Mouse (Mus musculus) G1E-ER4 (cell line): ENCODE measurements around the gene Zfr2. TPM values are rescaled to one million over a fixed set of nuclear protein-coding genes. Genes with fewer than 3 reads are reported as not detected.

ENCODE experiments used
- GATA1 ChIP-seq: IDR thresholded peaks from one replicate; pipeline ENCODE4 v1.8.0; 2012; ENCODE audit warnings: low read length, inconsistent platforms
- polyA plus RNA-seq: library from polyadenylated mRNA; stranded (reverse); fragments of >175 nt; gene quantifications from 2 replicates; pipeline ENCODE4 v1.2.3, GENCODE M21; 2012

The Zfr2 gene
- polyA plus RNA-seq, 1 experiment, result 0.84 TPM

GRCm38 (mm10) chr10:81231436-81231835 is 1.5 kb upstream of the Zfr2 start:
- TF ChIP-seq GATA1, result no peak

- no peak for TF ChIP-seq GATA1
These were observed 251 bp downstream of the Zfr2 start for GRCm38 (mm10) chr10:81233226-81233585.

GRCm38 (mm10) chr10:81234206-81234605 is 1.3 kb downstream of the Zfr2 start:
- TF ChIP-seq GATA1, result no peak

GRCm38 (mm10) chr10:81236471-81237268 is 3.7 kb downstream of the Zfr2 start:
- no peak for TF ChIP-seq GATA1

GRCm38 (mm10) chr10:81238618-81239017 is 5.7 kb downstream of the Zfr2 start:
- TF ChIP-seq GATA1, result no peak

- no peak for TF ChIP-seq GATA1
These were observed 7.9 kb downstream of the Zfr2 start for GRCm38 (mm10) chr10:81240876-81241275.

GRCm38 (mm10) chr10:81242021-81242420 is 9.1 kb downstream of the Zfr2 start:
- no peak for TF ChIP-seq GATA1

- no peak for TF ChIP-seq GATA1
These were observed 11.2 kb downstream of the Zfr2 start for GRCm38 (mm10) chr10:81244146-81244545.

GRCm38 (mm10) chr10:81244595-81244994 is 11.6 kb downstream of the Zfr2 start:
- no peak for TF ChIP-seq GATA1

- TF ChIP-seq GATA1, result no peak
These were observed 12.2 kb downstream of the Zfr2 start for GRCm38 (mm10) chr10:81245166-81245565.

GRCm38 (mm10) chr10:81247804-81248203 is 14.8 kb downstream of the Zfr2 start:
- no peak for TF ChIP-seq GATA1

- no peak for TF ChIP-seq GATA1
These were observed 16.5 kb downstream of the Zfr2 start for GRCm38 (mm10) chr10:81249442-81249841.

GRCm38 (mm10) chr10:81252424-81253419 is 19.8 kb downstream of the Zfr2 start, which contains the start of gene Matk:
Matk (plus strand) TSS chr10:81252935.
- TF ChIP-seq GATA1, result no peak

GRCm38 (mm10) chr10:81254886-81255285 is 21.9 kb downstream of the Zfr2 start:
- TF ChIP-seq GATA1, result no peak

GRCm38 (mm10) chr10:81257158-81258039 is 24.4 kb downstream of the Zfr2 start:
- TF ChIP-seq GATA1, result no peak
